Mouse (Mus musculus): ENCODE data around the gene Plxnb2. TPM values are rescaled to one million over a fixed set of nuclear protein-coding genes. Genes with fewer than 3 reads are reported as not detected.

Gene Plxnb2
- total RNA-seq, 1 experiment, result 116 TPM

DNA sequence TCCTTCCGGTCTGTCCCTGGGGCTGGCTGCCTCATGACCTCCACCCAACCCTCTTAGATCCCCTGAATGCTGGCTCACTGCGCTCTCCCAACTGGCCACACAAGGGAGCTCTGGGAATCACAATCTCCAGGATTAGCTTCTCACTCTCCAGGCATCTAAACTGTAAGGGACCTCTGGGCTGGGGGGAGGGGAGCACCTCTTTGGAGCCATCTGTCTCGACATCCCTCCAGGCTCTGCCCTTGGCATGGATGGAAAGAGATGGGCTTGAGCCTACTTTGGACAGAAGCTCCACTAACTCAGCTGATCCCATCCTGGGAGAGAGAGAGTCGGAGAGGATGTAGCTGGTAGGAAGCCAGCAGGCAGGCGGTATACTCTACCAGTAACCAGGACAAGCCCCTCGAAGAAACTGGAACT, 1.7 kb upstream of the Plxnb2 start:
- Histone ChIP-seq H3K4me1 (ENCODE audit: control insufficient read depth in 2 of 2, insufficient read depth in 2 of 2, low read length in 2 of 2, poor library complexity in 1 of 2) (peaks cover 8 to 48% of the 10 kb centered on the region in 2 experiments), H3K27ac (ENCODE audit: insufficient read depth, low read depth, low read length, poor library complexity, severe bottlenecking) (no peak overlapping the region; the same call in 1 of the 2 replicates), H3K36me3 (ENCODE audit: control insufficient read depth, insufficient read depth, low read length, poor library complexity, severe bottlenecking) (peaks cover 5% of the 10 kb centered on the region; the same call in 1 of the 2 replicates), H3K9me3 (ENCODE audit: control insufficient read depth, insufficient read depth, low read depth, low read length) (no peaks in the 10 kb centered on the region), H3K9ac (ENCODE audit: insufficient read depth, low read depth, low read length, poor library complexity, severe bottlenecking) (no peak overlapping the region), H3K4me3 (ENCODE audit: insufficient read depth in 1 of 2, low read depth in 1 of 2, low read length in 2 of 2, poor library complexity in 1 of 2, severe bottlenecking in 1 of 2) (no peak overlapping the region)
- no peak for DNase-seq (ENCODE audit: low read depth, low spot score)
- TF ChIP-seq ZC3H11A (IDR thresholded peaks at IDR 0.05; ENCODE audit: borderline replicate concordance, low read depth, low read length) (no peak), CHD2 (IDR thresholded peaks at IDR 0.05; ENCODE audit: low read depth, low read length) (no peak), HCFC1 (IDR thresholded peaks at IDR 0.05; ENCODE audit: borderline replicate concordance, insufficient read depth, low read length) (no peak)
- in situ Hi-C loops (cut with MboI; ENCODE audit: low sequenced_read_pairs in 2 of 2, unreplicated experiment in 2 of 2), result no loop called here

GRCm38 (mm10) chr15:89181561-89182270, 1.1 kb upstream of the Plxnb2 start:
- H3K27ac ChIP-seq (ENCODE audit: insufficient read depth, low read depth, low read length, poor library complexity, severe bottlenecking), result no peak overlapping the region; the same call in 1 of the 2 replicates
- H3K4me1 ChIP-seq (ENCODE audit: control insufficient read depth in 2 of 2, insufficient read depth in 2 of 2, low read length in 2 of 2, poor library complexity in 1 of 2), result peaks cover 8 to 54% of the 10 kb centered on the region in 2 experiments
- no peaks in the 10 kb centered on the region for H3K9me3 ChIP-seq (ENCODE audit: control insufficient read depth, insufficient read depth, low read depth, low read length)
- peaks cover 4% of the 10 kb centered on the region; the same call in 1 of the 2 replicates for H3K36me3 ChIP-seq (ENCODE audit: control insufficient read depth, insufficient read depth, low read length, poor library complexity, severe bottlenecking)
- H3K4me3 ChIP-seq (ENCODE audit: insufficient read depth in 1 of 2, low read depth in 1 of 2, low read length in 2 of 2, poor library complexity in 1 of 2, severe bottlenecking in 1 of 2), result peak overlapping the region in 1 of 2 experiments; percentile 79; a peak in 2 of 4 replicates
- no peak for DNase-seq (ENCODE audit: low read depth, low spot score)
- TF ChIP-seq ZC3H11A (IDR thresholded peaks at IDR 0.05; ENCODE audit: borderline replicate concordance, low read depth, low read length), result no peak
- TF ChIP-seq HCFC1 (IDR thresholded peaks at IDR 0.05; ENCODE audit: borderline replicate concordance, insufficient read depth, low read length), result no peak
- TF ChIP-seq MAFK (IDR thresholded peaks at IDR 0.05; ENCODE audit: insufficient read depth, low read depth, low read length), result no peak
- no peak for TF ChIP-seq ZNF384 (IDR thresholded peaks at IDR 0.05; ENCODE audit: low read depth, low read length)
- TF ChIP-seq CHD2 (IDR thresholded peaks at IDR 0.05; ENCODE audit: low read depth, low read length), result no peak
- in situ Hi-C loops (cut with MboI; ENCODE audit: low sequenced_read_pairs in 2 of 2, unreplicated experiment in 2 of 2), result no loop called here
- no peak overlapping the region; the same call in 1 of the 2 replicates for H3K9ac ChIP-seq (ENCODE audit: insufficient read depth, low read depth, low read length, poor library complexity, severe bottlenecking)

- Histone ChIP-seq H3K9ac (ENCODE audit: insufficient read depth, low read depth, low read length, poor library complexity, severe bottlenecking) (peak overlapping the region; percentile 80), H3K36me3 (ENCODE audit: control insufficient read depth, insufficient read depth, low read length, poor library complexity, severe bottlenecking) (peaks cover 4% of the 10 kb centered on the region; the same call in 1 of the 2 replicates), H3K9me3 (ENCODE audit: control insufficient read depth, insufficient read depth, low read depth, low read length) (no peaks in the 10 kb centered on the region), H3K27ac (ENCODE audit: insufficient read depth, low read depth, low read length, poor library complexity, severe bottlenecking) (no peak overlapping the region), H3K4me1 (ENCODE audit: control insufficient read depth in 2 of 2, insufficient read depth in 2 of 2, low read length in 2 of 2, poor library complexity in 1 of 2) (peaks cover 8 to 63% of the 10 kb centered on the region in 2 experiments), H3K4me3 (ENCODE audit: insufficient read depth in 1 of 2, low read depth in 1 of 2, low read length in 2 of 2, poor library complexity in 1 of 2, severe bottlenecking in 1 of 2) (peak overlapping the region; percentile 79 to 81)
- no peak for TF ChIP-seq ZC3H11A (IDR thresholded peaks at IDR 0.05; ENCODE audit: borderline replicate concordance, low read depth, low read length)
- TF ChIP-seq ZNF384 (IDR thresholded peaks at IDR 0.05; ENCODE audit: low read depth, low read length), result no peak
- TF ChIP-seq CHD2 (IDR thresholded peaks at IDR 0.05; ENCODE audit: low read depth, low read length), result no peak
- TF ChIP-seq MAFK (IDR thresholded peaks at IDR 0.05; ENCODE audit: insufficient read depth, low read depth, low read length), result no peak
- TF ChIP-seq HCFC1 (IDR thresholded peaks at IDR 0.05; ENCODE audit: borderline replicate concordance, insufficient read depth, low read length), result no peak
- in situ Hi-C loops (cut with MboI; ENCODE audit: low sequenced_read_pairs in 2 of 2, unreplicated experiment in 2 of 2), result no loop called here
- DNase-seq (ENCODE audit: low read depth, low spot score), result no peak
Observed at GRCm38 (mm10) chr15:89180081-89180541, 477 bp downstream of the Plxnb2 start.

- in situ Hi-C loops (cut with MboI; ENCODE audit: low sequenced_read_pairs in 2 of 2, unreplicated experiment in 2 of 2), result no loop called here
- peak overlapping the region; percentile 80; the same call in 1 of the 2 replicates for H3K9ac ChIP-seq (ENCODE audit: insufficient read depth, low read depth, low read length, poor library complexity, severe bottlenecking)
- DNase-seq (ENCODE audit: low read depth, low spot score), result no peak
- H3K36me3 ChIP-seq (ENCODE audit: control insufficient read depth, insufficient read depth, low read length, poor library complexity, severe bottlenecking), result no peaks in the 10 kb centered on the region
- no peak overlapping the region for H3K27ac ChIP-seq (ENCODE audit: insufficient read depth, low read depth, low read length, poor library complexity, severe bottlenecking)
- H3K4me1 ChIP-seq (ENCODE audit: control insufficient read depth in 2 of 2, insufficient read depth in 2 of 2, low read length in 2 of 2, poor library complexity in 1 of 2), result peaks cover 8 to 64% of the 10 kb centered on the region in 2 experiments
- peak overlapping the region; percentile 79 to 81 for H3K4me3 ChIP-seq (ENCODE audit: insufficient read depth in 1 of 2, low read depth in 1 of 2, low read length in 2 of 2, poor library complexity in 1 of 2, severe bottlenecking in 1 of 2)
- TF ChIP-seq CHD2 (IDR thresholded peaks at IDR 0.05; ENCODE audit: low read depth, low read length) (no peak), ZNF384 (IDR thresholded peaks at IDR 0.05; ENCODE audit: low read depth, low read length) (no peak), ZC3H11A (IDR thresholded peaks at IDR 0.05; ENCODE audit: borderline replicate concordance, low read depth, low read length) (no peak), MAFK (IDR thresholded peaks at IDR 0.05; ENCODE audit: insufficient read depth, low read depth, low read length) (no peak)
- no peaks in the 10 kb centered on the region for H3K9me3 ChIP-seq (ENCODE audit: control insufficient read depth, insufficient read depth, low read depth, low read length)
Observed at GRCm38 (mm10) chr15:89179630-89179964, 991 bp downstream of the Plxnb2 start.

Data from ES-E14 (cell line).